Mouse (Mus musculus): ENCODE data around the gene Wfdc2.

DNA sequence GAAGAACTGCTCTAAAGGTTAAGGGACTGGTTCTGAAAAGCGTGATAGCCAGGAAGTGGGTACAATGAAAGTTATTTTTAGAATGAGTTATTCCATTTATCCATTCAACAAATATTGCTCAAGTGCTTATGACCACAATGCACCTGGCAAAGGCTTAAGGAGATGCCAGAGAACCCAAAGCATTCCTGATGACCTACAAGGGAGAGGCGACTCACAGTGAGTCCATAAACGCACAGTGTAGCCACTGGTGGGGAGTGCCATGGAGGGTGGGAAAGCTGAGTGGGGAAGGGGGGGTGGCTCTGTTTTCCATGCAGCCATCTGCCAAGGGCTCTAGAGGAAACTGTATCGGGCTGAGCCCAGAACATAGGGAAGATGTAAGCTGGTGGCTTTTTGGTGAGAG is 12.9 kb upstream of the Wfdc2 start:
- no peak for TF ChIP-seq CTCF (IDR thresholded peaks at IDR 0.05; ENCODE audit: extremely low read depth, insufficient read depth, insufficient read length, insufficient replicate concordance)
- no peak for TF ChIP-seq POLR2A (IDR thresholded peaks at IDR 0.05; ENCODE audit: low read depth, low read length)

All from spleen, adult 2 months (tissue).